Mouse (Mus musculus) left cerebral cortex, postnatal 36 days (tissue): Measurements from ENCODE around the gene Hdhd3. TPM values are rescaled to one million over a fixed set of nuclear protein-coding genes. Genes with fewer than 3 reads are reported as not detected.
A peak's percentile ranks its signal among the peaks of the same experiment; 100 is the strongest.

ENCODE experiments used
- DNase-seq, 2 experiments: peaks; one replicate each; pipeline ENCODE4 v3.0.0; 2021 to 2022; ENCODE audit warnings: low spot score in 2 of 2, mixed read lengths in 1 of 2
- intact Hi-C: fragments of 180-260 bp; cut with DNase I; formaldehyde crosslinking; loops from one replicate; pipeline ENCODE4 v1.15.1; 2025
- total RNA-seq, 2 experiments: library from RNA; stranded (reverse); gene quantifications; 2 replicates each; pipeline ENCODE4 v1.2.3; 2021

Hdhd3 gene
- total RNA-seq: 10 to 100 TPM in 1 of 2 experiments, 1 to 10 TPM in 1; 9.8 to 10.4 TPM

DNA sequence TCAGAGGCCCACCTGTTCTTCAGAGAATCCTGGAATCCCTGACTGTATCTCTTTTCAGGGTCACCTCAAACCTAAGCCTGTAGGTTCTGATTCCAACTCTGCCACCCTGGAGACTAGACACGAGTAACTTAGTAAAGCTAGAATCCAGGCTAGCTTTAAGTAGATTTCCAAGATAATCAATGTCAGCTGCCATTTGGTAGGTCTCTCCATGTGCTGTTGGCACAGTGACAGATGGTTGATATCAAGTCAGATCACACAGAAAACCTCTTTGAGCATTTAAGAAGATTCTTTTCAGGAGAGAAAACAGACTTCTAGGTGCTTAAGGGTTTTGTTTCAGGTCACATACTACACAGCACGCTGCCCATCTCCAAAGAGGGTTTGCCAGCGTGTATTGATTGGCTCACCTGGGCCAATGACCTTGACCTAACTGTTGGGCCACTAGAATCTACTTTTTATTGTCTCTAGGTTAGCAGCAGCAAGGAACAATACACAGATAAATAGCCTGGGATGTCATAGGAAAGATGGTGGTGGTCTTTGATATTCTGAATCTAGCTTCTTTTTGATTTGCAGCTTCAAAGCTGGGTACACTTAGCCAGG is at the start of gene Hdhd3:
Hdhd3 (minus strand) TSS at position 94 of the 597 bp plus-strand sequence.
- DNase-seq: no peak
- intact Hi-C loops: loop anchor here (2.0 to 5.0 kb wide), 2 partner anchors 33 to 96 kb away; partner anchors contain the start of genes Cdc26, Prpf4 and Wdr31

- no peak for DNase-seq
- intact Hi-C loops: no loop called here
Measured at GRCm38 (mm10) chr4:62551966-62552365, 48.7 kb upstream of the Hdhd3 start.

DNA sequence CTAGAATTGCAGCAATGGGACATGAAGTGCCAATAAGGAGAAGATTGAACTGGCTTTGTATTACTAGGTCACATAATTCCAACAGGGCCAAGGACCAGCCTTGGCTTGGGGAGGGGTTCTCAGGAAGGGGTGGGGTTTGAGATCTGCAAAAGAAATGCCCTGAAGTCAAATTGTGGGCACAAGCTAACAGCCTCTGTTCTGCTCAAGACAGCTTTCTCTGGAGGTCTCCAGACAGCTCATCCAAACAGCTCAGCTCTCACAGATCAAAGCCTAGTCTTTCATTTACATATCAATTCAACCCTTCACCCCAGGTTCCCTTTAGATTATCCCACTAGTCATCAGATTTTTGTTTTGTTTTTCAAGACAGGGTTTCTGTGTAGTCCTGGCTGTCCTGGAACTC is 41.5 kb upstream of the Hdhd3 start:
- no peak for DNase-seq
- intact Hi-C loops: no loop called here

- DNase-seq: no peak
- intact Hi-C loops: no loop called here
Measured at GRCm38 (mm10) chr4:62543782-62544181, 40.5 kb upstream of the Hdhd3 start.

- DNase-seq: no peak
- intact Hi-C loops: no loop called here
Measured at GRCm38 (mm10) chr4:62541802-62542201, 38.5 kb upstream of the Hdhd3 start.

GRCm38 (mm10) chr4:62533729-62534128 is 30.5 kb upstream of the Hdhd3 start:
- intact Hi-C loops: no loop called here
- no peak for DNase-seq

DNA sequence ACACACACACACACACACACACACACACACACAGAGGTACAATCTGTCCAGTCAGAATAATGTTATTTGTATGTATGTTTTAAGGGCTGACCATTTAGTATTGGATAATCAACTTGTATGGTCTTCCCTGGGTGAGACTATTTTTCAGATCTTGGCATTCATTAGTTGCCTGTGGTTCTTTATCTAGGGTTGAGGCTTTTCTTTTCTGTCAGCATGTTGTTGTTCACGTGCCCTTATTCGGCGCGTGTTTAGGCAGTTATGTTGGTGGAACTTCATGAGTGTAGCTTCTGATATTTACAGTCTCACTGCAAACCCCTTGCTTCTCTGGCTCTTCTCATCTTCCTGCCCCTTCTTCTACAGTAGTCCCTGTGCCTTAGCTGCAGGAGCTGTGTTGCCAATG is 24.4 kb upstream of the Hdhd3 start:
- DNase-seq: no peak
- intact Hi-C loops: no loop called here

- intact Hi-C loops: no loop called here
Measured at GRCm38 (mm10) chr4:62526256-62526655, 23.0 kb upstream of the Hdhd3 start.

DNA sequence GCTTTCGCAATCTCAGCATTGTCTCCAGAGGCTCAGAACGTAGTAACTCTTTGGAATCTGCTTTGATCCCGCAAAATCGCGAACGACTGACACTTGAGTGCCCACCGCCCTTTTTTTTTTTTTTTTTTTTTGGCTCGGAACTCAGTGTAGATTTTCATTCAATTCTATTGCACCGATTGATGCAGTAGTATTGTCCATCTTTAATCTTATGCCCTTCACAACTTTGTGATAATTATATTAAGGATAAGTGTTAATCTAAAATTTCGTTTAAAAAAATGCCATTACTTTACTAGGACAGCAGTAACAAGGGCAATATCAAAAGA is 22.2 kb upstream of the Hdhd3 start:
- intact Hi-C loops: no loop called here

More at GRCm38 (mm10) chr4:62526256-62526655, 23.0 kb upstream of the Hdhd3 start:
- DNase-seq: no peak

GRCm38 (mm10) chr4:62524651-62525488 is 21.6 kb upstream of the Hdhd3 start, which contains the start of the genes Pole3 and 4933430I17Rik:
Gene Pole3 (minus strand): TSS chr4:62525068.
Gene 4933430I17Rik (plus strand): TSS chr4:62525369.
- DNase-seq: peak; percentile 95 to 97
- intact Hi-C loops: no loop called here

More for the DNA sequence above, 22.2 kb upstream of the Hdhd3 start:
- no peak for DNase-seq

GRCm38 (mm10) chr4:62520892-62521400 is 17.7 kb upstream of the Hdhd3 start:
- intact Hi-C loops: no loop called here
- no peak for DNase-seq

DNA sequence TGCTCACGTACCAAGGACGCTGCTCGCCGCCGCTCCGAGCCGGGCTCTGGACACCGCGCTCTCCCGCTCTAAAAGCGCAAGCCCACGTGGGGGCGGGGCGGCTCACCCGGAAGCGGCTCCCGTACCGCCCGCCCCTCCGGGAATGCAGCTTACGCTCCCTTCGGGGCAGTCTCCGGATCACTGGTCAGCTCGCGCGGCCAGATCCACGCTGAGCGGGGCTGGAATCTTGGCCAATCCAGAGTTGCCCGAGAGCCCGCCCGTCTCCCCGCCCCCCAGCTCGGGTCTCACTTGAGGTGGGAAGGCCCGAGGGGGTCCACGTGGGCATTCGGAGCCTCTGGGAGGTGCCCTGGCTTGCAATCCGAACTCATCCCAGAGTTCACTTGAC is 16.6 kb upstream of the Hdhd3 start, which contains the start of gene Alad:
Alad (minus strand) TSS at position 70 of the 385 bp plus-strand sequence.
- DNase-seq: peak; percentile 83 to 86
- intact Hi-C loops: loop anchor here (5.0 kb wide), 1 partner anchor 63 kb away; no protein-coding TSS in a partner anchor

DNA sequence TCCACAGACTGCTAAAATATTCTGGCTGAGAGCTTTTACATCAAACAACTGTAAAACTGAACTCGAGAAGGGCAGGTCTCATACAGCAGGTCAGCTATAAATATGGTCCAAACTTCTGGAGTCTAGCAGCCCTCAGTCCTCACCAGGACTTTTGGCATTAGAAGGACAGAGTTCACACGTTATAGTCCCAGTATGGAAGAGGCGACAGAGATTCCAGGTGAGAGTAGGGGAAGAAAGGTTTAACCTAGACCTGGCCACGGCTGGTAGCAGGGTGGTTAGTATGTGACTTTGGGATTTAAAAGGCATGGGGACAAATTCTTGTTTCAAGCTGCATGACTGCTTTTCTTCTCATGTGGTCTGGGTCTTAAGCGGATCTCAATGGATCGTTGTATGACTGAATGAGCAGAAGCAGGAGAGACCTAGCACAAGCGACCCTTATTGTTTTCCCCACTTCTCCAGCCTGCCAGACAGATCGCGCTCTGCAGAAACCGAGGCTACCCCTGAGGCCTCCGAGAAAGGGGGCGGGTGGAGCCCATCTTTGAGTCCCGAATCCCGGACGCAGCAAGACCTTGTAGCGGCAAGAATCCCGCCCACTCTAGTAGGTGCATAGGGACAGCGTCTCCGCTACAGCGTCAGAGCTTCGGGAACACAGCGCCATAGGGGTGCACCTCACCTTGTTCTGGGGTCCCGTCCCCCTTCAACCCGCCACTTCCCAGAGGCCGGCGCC is 16.0 kb upstream of the Hdhd3 start:
- no peak for DNase-seq
- intact Hi-C loops: loop anchor here (5.0 kb wide), 1 partner anchor 62 kb away; no protein-coding TSS in a partner anchor

DNA sequence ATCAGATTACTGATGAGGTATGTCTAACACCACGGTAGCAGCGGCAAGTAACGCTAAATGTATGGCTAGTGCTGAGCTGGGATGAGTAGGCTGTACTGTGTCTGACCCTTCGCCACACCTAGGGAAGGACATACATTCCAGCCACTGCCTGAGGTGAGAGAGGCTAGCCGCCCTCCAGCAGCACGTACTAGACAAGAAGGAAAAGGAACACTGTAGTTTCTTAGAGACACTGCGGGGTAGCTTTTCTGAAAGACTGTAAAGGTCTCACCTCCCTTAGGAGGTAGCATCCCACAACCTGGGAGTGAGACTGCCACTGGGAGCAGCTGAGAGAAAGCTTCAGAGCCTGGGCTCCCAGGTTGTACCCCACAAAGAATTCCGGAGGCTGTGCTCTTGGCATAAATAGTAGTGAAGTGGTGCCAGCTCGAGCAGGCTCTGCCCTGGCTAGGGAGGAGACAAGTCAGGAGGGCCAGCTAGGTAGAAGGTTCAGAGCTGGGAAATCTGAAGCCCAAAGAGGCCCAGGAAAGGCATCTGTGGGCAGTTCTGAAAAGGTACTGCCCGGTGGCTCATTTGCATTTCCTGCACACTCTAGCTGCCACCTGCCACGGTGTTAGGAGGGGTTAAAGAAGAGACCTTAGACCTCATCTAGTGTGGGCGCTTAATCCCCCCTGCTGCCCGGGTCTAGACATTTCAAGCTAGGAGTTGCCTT is 15.3 kb upstream of the Hdhd3 start:
- DNase-seq: no peak
- intact Hi-C loops: loop anchor here (5.0 kb wide), 1 partner anchor 61 kb away; no protein-coding TSS in a partner anchor

DNA sequence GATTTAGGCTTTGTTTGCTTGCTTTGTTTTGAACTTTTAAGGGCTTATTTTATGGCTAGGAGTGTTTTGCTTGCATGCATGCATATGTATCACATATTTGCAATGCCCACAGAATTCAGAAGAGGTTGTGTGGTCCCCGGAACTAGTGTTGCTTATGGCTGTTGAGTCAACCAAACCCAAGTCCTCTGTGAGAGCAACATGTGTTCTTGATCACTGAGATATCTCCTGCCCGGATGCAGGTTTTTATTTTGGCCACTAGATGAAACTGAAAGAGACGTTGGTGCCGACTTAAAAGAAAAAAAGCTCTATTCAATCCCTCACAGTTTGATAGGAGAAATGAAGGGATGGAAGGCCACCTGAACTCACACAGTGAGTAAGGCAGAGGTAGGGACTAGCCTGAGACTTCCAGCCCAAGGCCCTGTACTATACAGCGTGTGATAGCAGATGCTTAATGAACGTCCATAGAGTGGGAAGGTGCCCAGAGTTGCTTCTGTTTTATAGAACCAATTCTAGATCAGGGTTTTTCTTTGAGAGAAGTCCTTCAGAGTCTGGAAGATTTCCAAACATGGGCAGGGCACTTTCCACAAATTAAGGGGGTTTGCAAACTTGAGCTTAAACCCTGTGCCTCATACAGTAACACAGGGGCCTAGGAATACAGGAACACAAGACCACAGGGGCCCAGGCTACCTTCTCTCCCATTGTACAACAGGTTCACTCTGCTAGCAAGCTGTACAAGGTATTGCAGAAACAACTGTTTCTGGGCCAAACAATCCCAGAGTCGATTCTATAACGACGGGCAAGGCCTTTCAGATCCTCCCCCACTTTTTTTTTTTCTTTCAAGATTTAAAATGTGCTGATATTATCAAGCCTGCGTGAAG is 14.5 kb upstream of the Hdhd3 start:
- intact Hi-C loops: loop anchor here (5.0 kb wide), 1 partner anchor 60 kb away; no protein-coding TSS in a partner anchor
- DNase-seq: no peak

DNA sequence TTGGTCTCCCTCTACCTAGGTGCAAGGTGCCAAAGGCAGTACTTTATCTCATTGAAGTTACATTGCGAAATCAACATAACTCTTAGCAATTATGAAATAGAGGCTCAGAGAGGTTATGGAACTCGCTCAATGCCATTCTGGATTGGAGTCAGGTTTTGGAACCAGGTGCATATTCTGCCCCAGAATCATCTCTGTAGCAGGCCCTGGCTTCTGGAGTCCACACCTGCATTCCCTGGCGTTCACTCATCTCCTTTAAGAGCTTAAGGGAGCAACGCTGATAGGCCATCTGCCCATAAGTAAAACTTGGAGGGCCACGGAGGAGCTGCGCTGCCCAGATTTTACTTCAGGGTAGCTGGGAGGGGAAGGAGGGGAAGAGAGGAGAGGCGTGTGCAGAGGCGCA is 13.8 kb upstream of the Hdhd3 start:
- intact Hi-C loops: loop anchor here (5.0 kb wide), 1 partner anchor 60 kb away; no protein-coding TSS in a partner anchor
- DNase-seq: no peak

DNA sequence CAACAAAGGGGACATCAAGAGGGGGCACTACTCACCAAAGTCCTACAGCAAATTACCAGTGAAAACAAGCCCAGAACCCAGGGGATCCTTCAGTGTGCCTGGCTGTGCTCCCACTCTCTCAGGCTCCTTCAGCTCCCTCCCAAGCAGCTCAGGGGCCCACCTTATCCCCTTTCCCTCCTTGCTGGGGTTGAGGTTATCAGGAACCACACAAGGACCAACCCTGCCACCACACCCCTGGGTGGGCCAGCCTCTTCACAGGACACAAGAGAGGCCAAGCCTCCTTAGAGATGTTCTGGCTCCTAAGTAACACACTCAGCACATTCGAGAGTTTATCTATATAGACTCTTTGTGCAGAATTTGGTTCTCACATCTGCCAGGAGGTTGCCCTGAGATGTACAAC is 13.3 kb upstream of the Hdhd3 start:
- intact Hi-C loops: loop anchor here (5.0 kb wide), 1 partner anchor 59 kb away; no protein-coding TSS in a partner anchor
- DNase-seq: no peak

- intact Hi-C loops: loop anchor here (5.0 kb wide), 1 partner anchor 59 kb away; no protein-coding TSS in a partner anchor
- no peak for DNase-seq
Measured at GRCm38 (mm10) chr4:62516079-62516478, 12.8 kb upstream of the Hdhd3 start.
